Mouse (Mus musculus) kidney, postnatal 14 days (tissue): ENCODE measurements around the gene Rpl15.
"Not testable (repeated sequence)": the region's sequence is repeated elsewhere in the genome, so short reads cannot be mapped to it uniquely, and the experiment has no call there.

Experiments used
- DNase-seq: peaks from one replicate; pipeline ENCODE4 v3.0.0; 2022; ENCODE audit warnings: mixed read lengths

Gene Rpl15

DNA sequence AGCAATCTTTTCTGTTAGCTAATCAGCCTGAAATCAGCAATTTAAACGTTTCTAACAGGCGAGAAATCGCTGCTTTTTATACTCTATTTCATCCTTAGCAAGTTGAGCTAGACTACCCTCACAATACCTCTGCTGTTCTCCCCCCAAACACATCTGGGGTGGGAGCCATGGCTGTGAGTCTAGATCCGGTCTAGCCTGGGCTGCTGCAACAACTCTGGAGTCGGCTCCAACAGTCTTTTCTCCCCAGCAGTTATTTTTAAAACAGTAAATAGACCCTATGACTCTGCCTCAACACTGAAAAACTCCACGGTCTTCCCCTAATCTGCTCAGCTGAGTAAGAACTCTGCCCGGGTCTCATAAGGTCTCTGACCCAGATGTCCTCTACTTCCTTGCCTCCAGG, 31.1 kb downstream of the Rpl15 start:
- no peak for DNase-seq

DNA sequence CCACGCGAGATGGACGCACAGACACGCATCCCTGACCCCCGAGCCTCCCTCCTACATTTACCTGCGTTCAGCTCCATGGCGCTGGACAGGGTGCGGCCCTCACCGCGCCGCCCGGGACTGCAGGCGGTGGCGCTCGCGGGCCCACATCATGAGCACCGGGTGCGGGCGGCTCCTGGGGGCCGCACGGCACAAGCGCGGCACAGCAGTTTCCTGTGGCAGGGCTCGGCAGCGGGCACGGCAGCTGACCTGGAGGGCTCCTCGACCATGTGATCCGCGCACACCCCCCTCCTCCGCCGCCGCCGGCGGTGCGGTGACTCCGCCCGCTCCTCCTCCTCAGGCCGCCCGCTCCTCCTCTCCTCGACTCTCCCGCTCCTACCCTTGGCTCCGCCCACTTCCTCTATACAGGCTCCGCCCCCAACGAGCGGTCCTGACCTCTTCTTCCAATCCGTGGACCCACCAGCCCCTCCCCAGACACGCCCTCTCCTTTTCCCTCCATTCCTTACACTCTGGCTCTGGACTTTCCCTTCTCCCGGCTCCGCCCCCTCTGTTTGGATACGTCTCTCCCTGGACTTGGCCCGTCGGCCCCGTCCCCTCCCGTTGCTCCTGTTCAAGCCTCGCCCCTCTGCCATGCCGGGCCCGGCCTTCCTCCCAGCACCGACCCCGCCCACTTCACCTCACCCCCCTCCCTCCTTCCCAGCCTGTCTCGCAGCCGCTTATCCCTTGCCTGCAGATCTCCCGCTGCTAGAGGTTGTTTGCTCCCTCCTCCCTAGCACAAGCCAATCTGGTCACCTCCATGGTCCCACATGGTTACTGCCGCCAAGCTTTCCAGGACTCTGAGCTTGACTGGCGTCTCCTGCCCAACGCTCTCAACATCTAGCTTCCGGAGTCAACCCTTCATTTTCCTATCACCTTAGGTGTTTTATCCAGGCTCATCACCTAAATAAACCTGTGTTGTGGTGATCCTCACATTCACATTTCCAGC, 32.1 kb downstream of the Rpl15 start, which contains the start of gene Nr1d2:
Nr1d2 (minus strand) TSS at position 378 of the 982 bp plus-strand sequence.
- DNase-seq = peak; percentile 99

DNA sequence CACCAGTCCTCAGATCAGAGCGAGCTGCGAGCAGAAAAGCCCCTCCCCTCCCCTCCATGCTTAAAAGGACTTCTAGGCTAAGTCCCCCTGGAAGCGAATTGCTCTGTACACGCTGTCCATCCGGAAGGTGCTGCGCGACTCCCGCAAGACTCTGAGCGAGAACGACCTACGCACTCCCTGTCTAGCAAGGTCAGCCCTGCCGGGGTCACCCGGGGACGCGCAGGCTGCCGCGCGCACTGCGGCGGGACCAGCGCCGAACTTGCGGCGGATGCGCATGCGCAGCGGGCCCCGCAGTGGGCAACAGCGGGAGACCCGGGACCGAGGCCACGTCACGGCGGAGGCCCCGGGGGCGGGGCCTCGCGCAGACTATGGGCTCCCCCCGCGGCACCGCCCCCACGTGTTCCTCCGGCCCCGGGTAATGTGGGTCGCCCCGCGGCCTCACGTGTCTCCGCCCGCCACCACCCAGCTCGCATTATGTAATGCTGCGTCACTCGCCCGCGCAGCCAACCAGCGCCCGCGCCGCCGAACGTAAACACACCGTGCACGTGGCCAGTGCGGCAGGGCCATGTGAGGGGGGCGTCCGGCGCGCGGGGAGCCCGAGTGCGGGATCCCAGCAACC, 33.0 kb downstream of the Rpl15 start:
- peak; percentile 99 for DNase-seq

DNA sequence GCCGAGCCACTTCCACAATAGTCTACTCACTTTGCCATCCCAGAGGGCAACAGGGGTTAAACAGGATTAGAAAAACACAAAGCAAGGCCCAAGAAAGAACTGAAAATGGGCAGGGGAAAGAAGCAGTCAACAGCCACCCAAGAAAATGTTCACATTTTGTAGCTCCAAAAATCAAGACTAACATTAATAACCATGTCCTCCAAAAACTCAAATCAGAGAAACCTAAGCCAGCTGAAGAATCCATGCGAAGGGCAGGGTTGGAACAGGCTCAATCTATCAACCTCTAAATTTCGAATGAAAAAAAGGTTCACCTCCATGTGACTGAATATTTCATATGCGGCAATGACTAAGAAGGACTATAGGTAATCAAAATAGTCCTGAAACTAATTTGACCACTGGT, 33.8 kb downstream of the Rpl15 start:
- DNase-seq = no peak

DNA sequence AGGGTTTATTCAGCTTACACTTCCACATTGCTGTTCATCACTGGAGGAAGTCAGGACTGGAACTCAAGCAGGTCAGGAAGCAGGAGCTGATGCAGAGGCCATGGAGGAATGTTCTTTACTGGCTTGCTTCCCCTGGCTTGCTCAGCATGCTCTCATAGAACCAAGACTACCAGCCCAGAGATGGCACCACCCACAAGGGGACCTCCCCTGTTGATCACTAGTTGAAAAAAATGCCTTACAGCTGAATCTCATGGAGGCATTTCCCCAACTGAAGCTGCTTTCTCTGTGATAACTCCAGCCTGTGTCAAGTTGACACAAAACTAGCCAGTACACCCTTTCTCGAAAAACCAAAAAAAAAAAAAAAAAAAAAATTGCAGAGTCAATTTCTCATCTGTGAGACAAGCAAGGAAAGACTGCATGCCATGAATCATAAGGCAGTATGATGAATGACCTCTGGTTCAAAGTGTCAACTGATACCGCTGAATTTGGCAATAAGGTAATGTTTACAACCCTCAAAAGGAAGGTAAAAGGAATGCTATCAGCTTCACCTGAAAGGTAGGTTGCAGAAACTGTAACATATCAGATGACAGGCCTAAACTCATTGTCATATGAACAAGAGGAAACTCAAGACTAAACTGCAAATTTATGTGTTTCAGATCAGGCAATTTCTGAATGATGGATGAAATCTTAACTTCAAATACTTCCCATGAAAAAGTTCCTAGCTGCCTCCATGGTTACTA, 34.5 kb downstream of the Rpl15 start:
- not testable (repeated sequence) for DNase-seq

DNA sequence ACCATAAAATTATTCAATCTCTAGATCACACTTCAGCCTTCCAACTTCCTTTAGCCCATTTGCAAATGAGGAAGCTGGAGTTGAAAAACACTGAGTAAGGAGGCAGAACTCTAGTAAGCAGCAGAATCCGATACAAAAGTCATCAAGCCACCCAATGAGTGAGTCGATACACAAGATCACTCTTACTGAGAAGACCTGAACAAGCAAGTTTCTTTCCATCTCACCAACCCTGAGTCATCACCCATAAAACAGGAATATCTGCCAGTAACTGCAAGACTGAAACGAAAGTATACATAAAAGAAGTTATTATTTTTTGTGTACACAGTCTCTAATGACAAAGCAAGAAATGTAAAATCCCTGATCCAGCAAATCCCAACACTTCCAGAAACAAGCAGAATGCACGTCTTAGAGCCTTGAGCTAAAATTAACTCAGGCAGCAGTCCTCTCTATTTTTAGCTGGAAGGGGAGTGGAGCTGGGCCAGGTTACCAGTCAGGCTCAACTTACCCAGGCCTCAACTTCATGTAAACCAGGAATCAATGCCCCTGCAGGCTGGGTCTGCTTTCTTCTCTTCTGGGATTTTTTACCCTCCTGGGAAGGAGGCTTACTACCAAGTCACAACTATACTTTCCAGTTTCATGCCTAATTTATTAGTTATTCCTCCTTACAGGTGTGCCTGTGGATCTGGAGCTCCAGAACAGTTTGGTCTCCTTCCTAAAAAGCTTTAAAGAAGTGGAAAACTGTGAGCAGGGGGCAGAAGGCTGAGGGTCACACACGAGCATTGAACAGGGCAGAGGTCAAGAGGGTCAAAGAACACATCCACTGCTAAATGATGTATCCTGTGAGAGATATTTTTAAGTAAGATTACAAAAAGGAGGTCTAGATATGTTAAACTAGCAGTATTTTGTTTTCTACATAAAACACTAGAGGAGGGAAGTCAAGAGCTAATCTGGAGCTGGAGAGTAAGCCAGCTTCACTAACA, 36.9 kb downstream of the Rpl15 start:
- DNase-seq = no peak

DNA sequence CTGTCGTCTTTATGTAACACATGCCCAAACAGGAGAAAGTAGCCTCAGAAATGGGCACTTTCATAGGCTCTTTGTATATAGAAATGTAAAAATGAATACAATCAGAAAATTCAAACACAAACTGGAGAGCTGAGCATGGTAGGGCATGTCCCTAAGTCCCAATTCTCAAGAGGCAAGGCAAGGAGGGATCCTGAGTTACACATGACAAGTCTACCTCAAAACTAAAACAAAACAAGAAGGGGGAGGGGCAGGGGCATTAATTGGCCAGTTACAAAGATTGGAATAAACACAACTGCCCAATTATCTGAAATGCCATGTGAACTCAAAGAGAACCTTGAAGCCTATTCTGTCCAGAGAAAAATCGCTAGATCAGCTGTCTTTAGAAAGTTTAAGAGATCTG, 38.1 kb downstream of the Rpl15 start:
- DNase-seq = no peak

DNA sequence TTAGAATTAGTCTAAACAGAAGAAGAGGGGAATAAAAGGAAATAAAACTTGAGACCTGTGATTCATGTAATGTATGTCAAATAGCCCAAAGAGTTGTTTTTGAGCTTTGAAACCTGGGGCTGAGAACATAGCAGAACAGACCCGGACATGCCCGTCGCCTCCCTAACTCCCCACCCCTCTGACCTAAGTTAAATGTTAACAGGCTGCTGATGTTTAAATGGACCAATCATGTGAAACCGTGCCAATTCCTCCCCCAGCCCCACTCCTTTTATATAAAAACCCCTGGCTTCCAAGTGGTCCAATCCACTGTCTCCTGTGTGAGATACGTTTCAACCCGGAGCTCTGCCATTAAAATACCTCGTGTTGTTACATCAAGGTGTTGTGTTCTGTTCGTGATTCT, 39.3 kb downstream of the Rpl15 start:
- not testable (repeated sequence) for DNase-seq

DNA sequence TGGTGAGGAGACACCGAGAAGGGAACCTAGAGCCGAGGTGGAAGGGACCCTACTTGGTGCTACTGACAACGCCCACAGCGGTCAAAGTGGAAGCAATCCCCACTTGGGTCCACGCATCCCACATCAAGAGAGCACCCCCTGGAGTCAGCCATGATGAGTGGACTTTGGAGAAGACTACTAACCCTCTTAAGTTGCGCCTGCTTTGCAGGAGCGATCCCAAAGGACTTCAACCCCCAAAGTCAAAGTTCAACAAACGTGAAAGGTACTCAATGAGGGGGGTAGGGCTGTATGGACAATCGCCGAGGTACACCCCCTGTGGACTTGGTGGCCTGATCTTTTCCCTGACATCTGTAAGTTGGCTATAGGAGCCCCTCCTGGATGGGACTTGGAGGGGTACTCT, 41.4 kb downstream of the Rpl15 start:
- DNase-seq = not testable (repeated sequence)

DNA sequence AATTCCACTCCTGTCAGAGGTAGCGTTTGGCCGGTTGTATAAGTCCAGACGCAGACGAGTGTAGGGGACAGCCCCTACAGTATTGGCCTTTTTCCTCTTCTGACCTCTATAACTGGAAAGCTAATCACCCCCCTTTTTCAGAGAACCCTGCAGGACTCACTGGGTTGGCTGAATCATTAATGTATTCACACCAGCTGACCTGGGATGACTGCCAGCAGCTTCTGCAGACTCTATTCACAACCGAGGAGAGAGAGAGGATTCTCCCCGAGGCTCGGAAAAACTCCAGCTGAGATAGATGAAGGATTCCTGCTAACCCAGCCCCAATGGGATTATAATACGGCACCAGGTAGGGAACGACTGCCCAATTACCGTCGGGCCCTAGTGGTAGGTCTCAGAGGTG, 45.0 kb downstream of the Rpl15 start:
- DNase-seq = not testable (repeated sequence)

DNA sequence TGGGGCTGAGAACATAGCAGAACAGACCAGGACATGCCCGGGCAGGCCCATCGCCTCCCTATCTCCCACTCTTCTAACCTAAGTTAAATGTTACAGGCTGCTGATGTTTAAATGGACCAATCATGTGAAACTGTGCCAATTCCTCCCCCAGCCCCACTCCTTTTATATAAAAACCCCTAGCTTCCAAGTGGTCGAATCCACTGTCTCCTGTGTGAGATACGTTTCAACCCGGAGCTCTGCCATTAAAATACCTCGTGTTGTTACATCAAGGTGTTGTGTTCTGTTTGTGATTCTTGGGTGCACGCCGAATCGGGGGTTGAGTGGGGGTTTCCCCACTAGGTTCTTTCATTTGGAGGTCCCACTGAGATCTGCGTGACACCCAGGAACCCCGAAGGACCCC, 45.8 kb downstream of the Rpl15 start:
- not testable (repeated sequence) for DNase-seq

DNA sequence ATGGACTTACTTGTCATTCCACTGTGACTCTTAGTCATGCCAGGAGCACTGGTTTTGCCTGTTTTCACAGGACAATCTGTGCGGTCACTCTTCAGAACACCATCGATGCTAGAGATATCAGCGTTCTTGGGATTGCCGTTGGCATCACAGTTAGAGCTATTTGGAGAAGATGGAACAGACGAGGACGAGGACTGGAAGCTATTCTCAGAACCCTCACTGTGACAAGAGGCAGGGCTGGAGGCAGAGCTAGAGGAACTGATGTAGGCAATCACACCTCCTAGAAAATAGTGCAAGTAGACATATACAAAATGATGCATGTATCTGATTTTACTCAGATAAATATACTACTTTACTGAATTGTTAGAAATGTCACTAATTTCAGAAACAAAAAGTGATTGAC, 49.2 kb downstream of the Rpl15 start:
- no peak for DNase-seq
